Mouse (Mus musculus): ENCODE results near the gene Iffo1.

DNA sequence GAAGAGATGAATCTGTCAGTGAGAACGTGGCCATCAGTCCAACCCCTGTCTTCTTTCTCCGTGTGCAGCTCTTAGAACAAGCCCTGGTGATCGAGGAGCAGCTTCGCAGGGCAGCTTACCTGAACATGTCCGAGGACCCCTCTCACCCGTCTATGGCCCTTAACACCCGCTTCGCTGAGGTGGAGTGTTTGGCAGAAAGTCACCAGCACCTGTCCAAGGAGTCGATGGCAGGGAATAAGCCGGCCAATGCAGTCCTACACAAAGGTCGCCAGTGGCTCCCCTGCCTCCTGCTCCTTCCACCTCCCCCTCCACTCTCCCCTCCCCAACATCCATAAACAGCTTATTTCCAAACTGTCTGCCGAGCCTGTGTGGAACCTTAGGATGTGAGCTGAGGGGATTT is 16.3 kb upstream of the Iffo1 start:
- TF ChIP-seq CTCF (IDR thresholded peaks at IDR 0.05; ENCODE audit: control insufficient read depth, insufficient read depth, insufficient replicate concordance, low read depth, low read length) (no peak), POLR2A (IDR thresholded peaks at IDR 0.05; ENCODE audit: control insufficient read depth, low read depth, low read length) (no peak)

Data from testis, adult 2 months (tissue).